20 mouse cellular contexts compared by ENCODE assay signal in genomic region chr8:26835616-26836015, GRCm38 (mm10).
DNase-seq lines count a peak whose midpoint lies in the region; ATAC-seq and TF ChIP-seq lines count a peak whose summit lies in the region.
"Had no signal": no experiment of that assay in that cellular context is flagged by ENCODE, and none has a peak within 500 bp of the region (broad histone marks: within the 10 kb centered on the region; RNA-seq: fewer than 3 reads in every experiment).

No protein-coding gene starts in this region.

- H3K4me3 ChIP-seq in heart, embryonic 10.5 days, result no peak overlapping the region
- H3K4me3 ChIP-seq in heart, embryonic 12.5 days, result no peak overlapping the region
- H3K4me3 ChIP-seq in stomach, embryonic 15.5 days (replicated peaks), result no peak overlapping the region
- H3K4me3 ChIP-seq in stomach, postnatal 0 days (ENCODE audit: low read depth, low read length), result no peak overlapping the region
- no peak overlapping the region for H3K4me3 ChIP-seq in liver, postnatal 0 days (ENCODE audit: low read depth, low read length)
- no peak overlapping the region for H3K4me3 ChIP-seq in stomach, embryonic 16.5 days (replicated peaks; ENCODE audit: low read length)
- H3K4me3 ChIP-seq in gastrocnemius, adult 2 months, result no peak overlapping the region
- no peak overlapping the region for H3K4me3 ChIP-seq in intestine, embryonic 15.5 days (replicated peaks)
- H3K4me3 ChIP-seq: embryonic facial prominence, embryonic 13.5 days; forebrain, embryonic 10.5 days; heart, adult 2 months; lung, embryonic 15.5 days had no signal

- no peak; the same call in 1 of the 2 replicates for TF ChIP-seq CTCF in stomach, postnatal 0 days (IDR thresholded peaks at IDR 0.05; ENCODE audit: low read depth)
- TF ChIP-seq CTCF in liver, postnatal 0 days (IDR thresholded peaks at IDR 0.05; ENCODE audit: low read depth), result 0 out of 2 replicates have a peak, but pooled peaks have one; percentile 10
- no peak for TF ChIP-seq CTCF in gastrocnemius, adult 2 months (IDR thresholded peaks at IDR 0.05)

- WGBS in heart, embryonic 10.5 days, result 59% methylated on average over 6 of the region's 6 CpGs
- 63% methylated on average over 6 of the region's 6 CpGs for WGBS in heart, embryonic 12.5 days
- 54% methylated on average over 6 of the region's 6 CpGs for WGBS in stomach, embryonic 15.5 days
- 54% methylated on average over 6 of the region's 6 CpGs for WGBS in stomach, postnatal 0 days
- 18% methylated on average over 6 of the region's 6 CpGs for WGBS in liver, postnatal 0 days (ENCODE audit: insufficient replicate concordance)
- WGBS in stomach, embryonic 16.5 days, result 53% methylated on average over 6 of the region's 6 CpGs
- WGBS in intestine, embryonic 15.5 days, result 55% methylated on average over 6 of the region's 6 CpGs

- intact Hi-C loops in gastrocnemius, adult 2 months (cut with DNase I), result no loop called here

- H3K4me1 ChIP-seq in heart, embryonic 10.5 days, result peaks cover 35% of the 10 kb centered on the region
- H3K4me1 ChIP-seq in heart, embryonic 12.5 days (replicated peaks), result peaks cover 19% of the 10 kb centered on the region; the same call in 1 of the 2 replicates
- peaks cover 24% of the 10 kb centered on the region for H3K4me1 ChIP-seq in stomach, embryonic 15.5 days
- H3K4me1 ChIP-seq in stomach, postnatal 0 days (replicated peaks; ENCODE audit: control insufficient read depth, insufficient read depth), result peaks cover 5% of the 10 kb centered on the region; the same call in 1 of the 2 replicates
- H3K4me1 ChIP-seq in liver, postnatal 0 days (ENCODE audit: insufficient read depth), result peaks cover 2% of the 10 kb centered on the region; the same call in 1 of the 2 replicates
- peaks cover 34% of the 10 kb centered on the region for H3K4me1 ChIP-seq in stomach, embryonic 16.5 days (ENCODE audit: control insufficient read depth, insufficient read depth, low read length)
- peaks cover 23% of the 10 kb centered on the region for H3K4me1 ChIP-seq in intestine, embryonic 15.5 days (replicated peaks)

- H3K9ac ChIP-seq in heart, embryonic 12.5 days, result no peak overlapping the region
- no peak overlapping the region for H3K9ac ChIP-seq in stomach, embryonic 15.5 days
- no peak overlapping the region for H3K9ac ChIP-seq in stomach, postnatal 0 days (ENCODE audit: low read length)
- no peak overlapping the region for H3K9ac ChIP-seq in liver, postnatal 0 days (replicated peaks)
- H3K9ac ChIP-seq in stomach, embryonic 16.5 days (ENCODE audit: low read length), result no peak overlapping the region
- no peak overlapping the region for H3K9ac ChIP-seq in intestine, embryonic 15.5 days
- H3K9ac ChIP-seq: embryonic facial prominence, embryonic 13.5 days; lung, embryonic 15.5 days had no signal

- H3K9me3 ChIP-seq in heart, embryonic 10.5 days, result no peaks in the 10 kb centered on the region
- no peaks in the 10 kb centered on the region for H3K9me3 ChIP-seq in heart, embryonic 12.5 days (replicated peaks)
- H3K9me3 ChIP-seq in stomach, embryonic 15.5 days, result no peaks in the 10 kb centered on the region
- H3K9me3 ChIP-seq in stomach, postnatal 0 days (ENCODE audit: control insufficient read depth, low read length), result no peaks in the 10 kb centered on the region
- no peaks in the 10 kb centered on the region for H3K9me3 ChIP-seq in liver, postnatal 0 days (ENCODE audit: low read length)
- H3K9me3 ChIP-seq in stomach, embryonic 16.5 days (replicated peaks; ENCODE audit: control insufficient read depth, low read length), result no peaks in the 10 kb centered on the region
- H3K9me3 ChIP-seq in intestine, embryonic 15.5 days, result no peaks in the 10 kb centered on the region
- H3K9me3 ChIP-seq: embryonic facial prominence, embryonic 13.5 days; forebrain, embryonic 10.5 days; lung, embryonic 15.5 days had no signal

- H3K27ac ChIP-seq in heart, embryonic 10.5 days, result peak overlapping the region; percentile 37; the same call in 1 of the 2 replicates
- H3K27ac ChIP-seq in heart, embryonic 12.5 days (ENCODE audit: poor library complexity, severe bottlenecking), result no peak overlapping the region
- 0 out of 2 replicates have a peak overlapping the region, but pooled peaks have one; percentile 8 for H3K27ac ChIP-seq in stomach, embryonic 15.5 days
- no peak overlapping the region for H3K27ac ChIP-seq in stomach, postnatal 0 days (replicated peaks)
- no peak overlapping the region for H3K27ac ChIP-seq in liver, postnatal 0 days (ENCODE audit: low read depth)
- peak overlapping the region; percentile 1; the same call in 1 of the 2 replicates for H3K27ac ChIP-seq in stomach, embryonic 16.5 days (ENCODE audit: low read length)
- no peak overlapping the region for H3K27ac ChIP-seq in gastrocnemius, adult 2 months
- no peak overlapping the region for H3K27ac ChIP-seq in intestine, embryonic 15.5 days
- H3K27ac ChIP-seq: embryonic facial prominence, embryonic 13.5 days; heart, adult 2 months; lung, embryonic 15.5 days had no signal

- H3K4me2 ChIP-seq in heart, embryonic 12.5 days, result no peak overlapping the region
- no peak overlapping the region for H3K4me2 ChIP-seq in stomach, embryonic 15.5 days
- H3K4me2 ChIP-seq in stomach, postnatal 0 days (replicated peaks; ENCODE audit: low read depth), result no peak overlapping the region
- peak overlapping the region; percentile 31; the same call in 1 of the 2 replicates for H3K4me2 ChIP-seq in liver, postnatal 0 days (ENCODE audit: low read depth, low read length)
- no peak overlapping the region for H3K4me2 ChIP-seq in stomach, embryonic 16.5 days (ENCODE audit: low read depth, low read length)
- no peak overlapping the region for H3K4me2 ChIP-seq in intestine, embryonic 15.5 days (replicated peaks)
- H3K4me2 ChIP-seq: embryonic facial prominence, embryonic 13.5 days; lung, embryonic 15.5 days had no signal

- no peak for ATAC-seq in heart, embryonic 12.5 days (ENCODE audit: insufficient number of reproducible peaks, low FRiP score)
- no peak for ATAC-seq in stomach, embryonic 15.5 days (ENCODE audit: insufficient read depth, low FRiP score, low read depth)
- no peak for ATAC-seq in stomach, postnatal 0 days (ENCODE audit: low FRiP score, low TSS enrichment)
- peak; percentile 65 for ATAC-seq in liver, postnatal 0 days
- no peak for ATAC-seq in stomach, embryonic 16.5 days (ENCODE audit: insufficient read depth, low FRiP score)
- no peak for ATAC-seq in intestine, embryonic 15.5 days
- ATAC-seq: inflammation-experienced regulatory T-cells, adult 6 months; midbrain, embryonic 16.5 days; Patski had no signal

- peaks cover 28% of the 10 kb centered on the region for H3K27me3 ChIP-seq in heart, embryonic 10.5 days (ENCODE audit: insufficient read depth, poor library complexity, severe bottlenecking)
- H3K27me3 ChIP-seq in heart, embryonic 12.5 days (replicated peaks), result peaks cover 4% of the 10 kb centered on the region; the same call in 1 of the 2 replicates
- H3K27me3 ChIP-seq in stomach, embryonic 15.5 days (replicated peaks), result no peaks in the 10 kb centered on the region
- H3K27me3 ChIP-seq in stomach, postnatal 0 days (ENCODE audit: control insufficient read depth, insufficient read depth, low read length), result no peaks in the 10 kb centered on the region
- no peaks in the 10 kb centered on the region for H3K27me3 ChIP-seq in liver, postnatal 0 days (ENCODE audit: insufficient read depth, low read length)
- H3K27me3 ChIP-seq in stomach, embryonic 16.5 days (ENCODE audit: control insufficient read depth, insufficient read depth, low read length), result no peaks in the 10 kb centered on the region
- H3K27me3 ChIP-seq in intestine, embryonic 15.5 days (replicated peaks), result no peaks in the 10 kb centered on the region
- H3K27me3 ChIP-seq: Patski had no signal

- no peaks in the 10 kb centered on the region for H3K36me3 ChIP-seq in heart, embryonic 10.5 days
- no peaks in the 10 kb centered on the region for H3K36me3 ChIP-seq in heart, embryonic 12.5 days
- no peaks in the 10 kb centered on the region for H3K36me3 ChIP-seq in stomach, embryonic 15.5 days
- H3K36me3 ChIP-seq in stomach, postnatal 0 days (ENCODE audit: control insufficient read depth, insufficient read depth, low read length), result no peaks in the 10 kb centered on the region
- H3K36me3 ChIP-seq in liver, postnatal 0 days (replicated peaks; ENCODE audit: insufficient read depth, low read length), result no peaks in the 10 kb centered on the region
- no peaks in the 10 kb centered on the region for H3K36me3 ChIP-seq in stomach, embryonic 16.5 days (ENCODE audit: control insufficient read depth, insufficient read depth, low read length)
- H3K36me3 ChIP-seq in intestine, embryonic 15.5 days, result no peaks in the 10 kb centered on the region
- H3K36me3 ChIP-seq: embryonic facial prominence, embryonic 13.5 days; forebrain, embryonic 10.5 days; lung, embryonic 15.5 days had no signal

- DNase-seq in heart, embryonic 10.5 days (ENCODE audit: low spot score), result no peak
- DNase-seq in stomach, postnatal 0 days (ENCODE audit: low spot score), result no peak
- no peak for DNase-seq in liver, postnatal 0 days
- DNase-seq in gastrocnemius, adult 2 months, result no peak
- DNase-seq: cerebellum, adult 8-10 months; heart, adult 2 months; heart, postnatal 36 days; kidney, postnatal 10 days; right cerebral cortex, adult 18-20 months; thymus, adult 18-20 months had no signal

- TF ChIP-seq EP300 in stomach, postnatal 0 days (optimal IDR thresholded peaks at IDR 0.05), result no peak
- no peak for TF ChIP-seq EP300 in liver, postnatal 0 days (IDR thresholded peaks at IDR 0.05; ENCODE audit: low read depth)

Comparison
In these comparisons a context has a peak if more than half of its experiments do, and no peak if none do; other contexts are left out.
1. H3K27ac ChIP-seq: peak in heart, embryonic 10.5 days (single experiment), stomach, embryonic 15.5 days (single experiment) and stomach, embryonic 16.5 days (single experiment); none in heart, embryonic 12.5 days (single experiment), stomach, postnatal 0 days (single experiment), liver, postnatal 0 days (single experiment), gastrocnemius, adult 2 months (single experiment) and intestine, embryonic 15.5 days (single experiment).